Mouse (Mus musculus) CD4-positive, CD25-positive, alpha-beta regulatory T cell, adult 9 weeks (primary cell): ENCODE data around the gene Ruvbl2. TPM values are rescaled to one million over a fixed set of nuclear protein-coding genes. Genes with fewer than 3 reads are reported as not detected.

Experiments
- polyA plus RNA-seq: library from polyadenylated mRNA; unstranded; fragments of 100-300 nt; shearing (Covaris generic); gene quantifications from one replicate; pipeline ENCODE4 v1.2.1, GENCODE M21; 2017

Ruvbl2 gene
- polyA plus RNA-seq, result 77.4 TPM

DNA sequence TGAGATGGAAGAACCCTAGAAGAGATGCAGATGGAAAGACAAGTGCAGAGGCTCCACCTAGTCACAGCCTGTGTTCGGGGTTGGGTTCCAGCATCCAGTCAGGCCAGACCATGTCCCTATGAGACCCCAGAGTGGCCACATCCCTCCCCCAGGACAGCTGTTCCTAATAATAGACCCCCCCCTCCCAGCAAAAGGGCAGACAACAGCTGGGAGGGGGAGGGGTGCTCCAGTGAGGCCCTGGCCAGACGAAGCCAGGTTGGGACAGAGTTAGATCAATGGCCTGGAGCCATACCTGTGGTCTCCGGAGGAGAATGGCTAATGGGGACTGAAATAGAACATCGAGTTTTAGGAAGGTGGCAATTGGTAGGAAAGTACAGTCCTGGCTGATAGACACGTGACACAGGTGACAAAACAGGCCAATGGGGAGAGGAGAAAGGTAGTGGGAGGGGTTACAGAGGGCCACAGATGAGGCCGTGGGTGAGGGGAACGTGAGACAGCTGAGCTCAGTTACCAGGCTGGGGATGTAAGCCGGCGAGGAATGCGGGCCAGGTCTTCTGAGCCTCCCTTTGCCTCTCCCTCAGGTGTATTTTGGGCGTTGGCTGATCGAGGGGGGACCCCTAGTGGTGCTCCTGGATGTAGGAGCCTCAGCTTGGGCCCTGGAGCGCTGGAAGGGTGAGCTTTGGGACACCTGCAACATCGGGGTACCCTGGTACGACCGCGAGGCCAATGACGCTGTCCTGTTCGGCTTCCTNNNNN is at the start of gene Ruvbl2:
Ruvbl2 (minus strand) TSS at position 576 of the 756 bp plus-strand sequence.

DNA sequence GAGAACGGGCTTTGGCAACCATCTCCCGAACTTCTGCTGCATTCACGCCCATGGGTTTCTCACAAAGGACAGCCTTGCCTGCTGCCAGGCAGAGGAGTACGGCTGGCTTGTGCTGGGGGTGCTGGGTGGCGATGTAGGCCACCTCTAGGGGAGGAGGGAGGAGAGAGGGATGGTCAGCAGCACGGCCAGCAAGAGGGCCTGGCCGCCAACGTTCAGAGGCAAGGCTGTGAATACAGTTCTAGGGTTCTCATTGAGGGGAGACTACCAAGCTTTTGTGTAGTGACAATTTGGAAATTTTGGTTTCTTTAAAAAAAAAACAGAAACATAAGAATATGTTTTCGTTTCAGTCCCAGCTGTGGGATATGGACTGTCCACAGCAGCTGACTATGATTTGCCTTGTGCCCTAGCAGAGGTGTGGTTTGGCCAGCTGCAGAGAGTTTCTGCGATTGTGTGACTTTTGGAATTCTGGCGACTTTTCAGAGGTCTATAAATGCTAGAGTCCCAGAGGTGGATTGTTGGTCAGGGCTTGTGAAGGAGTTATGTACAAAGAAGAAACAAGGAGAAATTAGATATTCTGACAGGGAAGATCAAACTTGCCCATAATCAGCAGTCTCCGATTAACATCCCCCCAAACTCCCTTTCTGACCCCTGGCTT is 49.0 kb upstream of the Ruvbl2 start, which contains the start of gene Gm45808:
Gm45808 (minus strand) TSS at position 51 of the 655 bp plus-strand sequence.

DNA sequence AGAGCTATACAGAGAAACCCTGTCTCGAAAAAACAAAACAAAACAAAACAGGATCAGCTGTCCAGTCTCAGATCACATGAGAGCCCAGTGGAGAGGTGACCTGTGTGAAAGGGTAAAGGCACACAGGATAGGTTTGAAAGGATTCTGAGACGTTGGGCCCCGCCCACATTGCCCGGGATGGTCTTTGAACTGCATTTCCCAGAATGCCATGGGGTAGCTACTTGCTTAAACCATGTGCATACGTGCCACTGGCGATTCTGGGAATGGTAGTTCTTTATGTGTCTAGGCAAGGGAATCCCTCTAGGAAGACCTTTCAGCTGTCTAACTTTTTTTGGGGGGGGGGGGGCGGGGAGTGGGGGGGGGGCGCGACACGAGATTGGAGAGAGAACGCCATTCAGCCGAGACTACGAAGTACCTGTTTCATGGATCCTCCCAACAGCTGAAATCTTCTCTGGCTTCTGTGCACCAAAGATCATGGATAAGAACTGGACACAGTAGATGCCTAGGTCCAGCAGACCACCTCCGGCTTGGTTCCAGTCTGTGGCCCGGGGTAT is 43.6 kb upstream of the Ruvbl2 start, which contains the start of gene Tulp2:
Tulp2 (plus strand) TSS at position 504 of the 554 bp plus-strand sequence.

DNA sequence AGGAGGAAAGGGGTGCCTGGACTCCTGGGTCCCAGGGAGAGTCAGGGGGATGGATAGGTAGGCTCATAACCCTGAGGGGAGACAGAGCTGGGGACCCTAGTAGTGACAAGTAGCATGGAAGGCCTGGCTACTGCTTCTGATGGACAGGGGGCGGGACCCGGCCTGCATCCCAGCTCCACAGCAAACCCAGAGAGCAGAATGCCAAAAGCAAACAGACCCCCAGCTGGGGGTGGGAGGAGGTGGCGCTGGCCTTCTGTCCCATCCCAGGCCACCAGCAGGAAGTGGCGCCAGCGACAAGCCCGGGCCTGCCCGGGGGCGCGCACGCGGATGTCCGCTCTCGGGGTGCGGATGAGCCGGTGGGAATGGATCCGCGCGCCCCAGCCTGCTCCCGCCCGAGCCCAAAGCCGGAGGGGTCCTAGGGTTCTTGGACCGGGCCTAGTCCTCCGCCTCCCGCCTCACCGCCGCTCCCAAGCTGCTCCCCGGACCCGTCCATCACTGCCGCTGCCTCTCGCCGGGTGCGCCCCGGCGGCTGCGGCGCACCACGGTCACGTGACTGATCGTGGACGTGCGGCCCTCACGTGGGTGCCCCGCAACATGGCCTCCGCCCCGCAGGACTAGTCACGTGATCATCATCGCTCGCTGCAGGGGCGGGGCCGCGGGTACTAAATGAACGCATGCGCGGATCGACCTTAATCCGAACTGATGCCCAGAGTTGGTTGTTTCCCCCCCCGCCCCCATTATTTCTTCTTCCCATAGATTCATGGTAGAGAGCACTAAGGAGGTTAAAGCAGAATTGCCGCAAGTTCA is 28.6 kb upstream of the Ruvbl2 start, which contains the start of gene Bax:
Bax (minus strand) TSS at position 616 of the 807 bp plus-strand sequence.

DNA sequence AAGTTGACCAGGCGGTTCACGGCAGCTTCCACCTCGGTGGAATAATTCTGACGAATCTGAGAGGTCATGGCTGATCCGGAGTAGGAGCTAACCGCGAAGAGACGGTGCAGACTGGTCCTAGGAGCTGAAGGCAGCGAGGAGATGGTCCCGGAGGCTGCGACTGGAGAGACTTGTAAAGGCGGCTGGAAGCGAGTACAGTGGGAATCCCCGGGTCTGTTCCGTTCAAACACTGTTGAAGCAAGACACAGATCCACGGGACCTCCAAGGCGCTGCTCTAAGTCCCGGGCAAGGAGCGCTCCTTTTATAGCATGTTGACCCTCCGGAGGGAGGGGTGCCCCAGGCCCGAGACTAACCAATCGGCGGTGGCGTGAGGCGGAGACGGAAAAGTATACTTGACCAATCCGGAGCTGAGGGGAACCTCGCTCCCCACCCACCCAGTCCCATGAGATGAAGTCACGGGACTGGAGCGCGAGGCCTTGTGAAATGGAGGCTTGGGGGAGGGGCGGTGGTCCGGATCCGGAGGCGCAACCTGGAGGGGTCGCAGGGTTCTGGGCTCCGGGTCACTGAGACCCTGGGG is 21.8 kb upstream of the Ruvbl2 start, which contains the start of gene Ftl1:
Ftl1 (minus strand) TSS at position 321 of the 577 bp plus-strand sequence.

DNA sequence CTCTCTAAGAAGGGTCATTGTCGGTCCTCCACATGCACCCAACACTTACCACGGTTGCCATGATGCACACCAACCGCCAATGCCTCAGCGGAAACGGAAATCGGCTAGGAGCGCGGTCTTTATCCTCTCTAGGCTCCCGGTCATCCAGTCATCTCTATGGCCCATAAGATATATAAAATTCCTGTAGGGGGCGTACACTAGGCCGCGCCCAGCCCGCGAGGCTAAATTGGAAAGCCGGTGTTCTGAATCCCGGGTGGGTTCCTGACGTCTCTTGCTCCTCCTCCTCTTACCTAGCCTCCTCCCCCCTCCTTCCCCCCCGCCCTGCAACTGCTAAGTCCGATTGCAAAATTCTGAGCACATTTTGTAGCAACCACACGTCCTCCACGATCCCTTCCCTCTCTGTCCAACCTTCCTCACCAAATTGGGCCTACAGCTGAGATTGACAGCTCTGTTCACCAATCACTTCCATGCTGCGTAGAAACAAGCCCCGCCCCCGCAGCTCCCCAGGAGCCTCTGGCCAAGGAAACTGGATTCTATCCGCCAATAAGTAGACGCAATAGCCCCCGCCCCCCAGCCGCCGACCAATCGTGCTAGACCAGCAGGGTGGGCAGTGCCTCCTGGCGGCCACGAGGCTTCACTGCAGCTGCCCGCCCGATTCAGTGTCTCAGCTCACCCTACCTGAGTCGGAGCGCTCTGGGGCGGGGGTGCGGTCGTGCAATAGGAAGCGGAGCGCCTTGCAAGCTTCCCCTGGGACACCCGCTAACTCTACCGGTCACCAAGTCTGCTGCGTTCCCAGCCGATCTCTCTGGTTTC is 3.5 kb downstream of the Ruvbl2 start, which contains the start of gene Gys1:
Gys1 (plus strand) TSS at position 642 of the 813 bp plus-strand sequence.

DNA sequence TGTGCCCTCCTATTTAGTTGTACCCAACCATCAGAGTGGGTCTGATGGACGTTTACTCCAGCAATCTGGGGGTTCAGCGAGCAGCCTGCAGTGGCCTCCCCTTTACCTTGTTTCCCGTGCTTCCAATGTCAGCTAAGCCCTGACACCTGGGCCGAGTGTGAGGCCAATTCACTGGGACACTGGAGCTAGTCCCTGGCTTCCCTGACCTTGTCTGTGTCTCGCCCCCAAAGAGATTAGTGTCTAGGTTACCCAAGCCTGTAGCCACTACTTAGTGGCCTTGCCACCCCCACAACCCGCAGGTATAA is 17.3 kb downstream of the Ruvbl2 start, which contains the start of gene Lhb:
Lhb (plus strand) TSS at position 206 of the 305 bp plus-strand sequence.

DNA sequence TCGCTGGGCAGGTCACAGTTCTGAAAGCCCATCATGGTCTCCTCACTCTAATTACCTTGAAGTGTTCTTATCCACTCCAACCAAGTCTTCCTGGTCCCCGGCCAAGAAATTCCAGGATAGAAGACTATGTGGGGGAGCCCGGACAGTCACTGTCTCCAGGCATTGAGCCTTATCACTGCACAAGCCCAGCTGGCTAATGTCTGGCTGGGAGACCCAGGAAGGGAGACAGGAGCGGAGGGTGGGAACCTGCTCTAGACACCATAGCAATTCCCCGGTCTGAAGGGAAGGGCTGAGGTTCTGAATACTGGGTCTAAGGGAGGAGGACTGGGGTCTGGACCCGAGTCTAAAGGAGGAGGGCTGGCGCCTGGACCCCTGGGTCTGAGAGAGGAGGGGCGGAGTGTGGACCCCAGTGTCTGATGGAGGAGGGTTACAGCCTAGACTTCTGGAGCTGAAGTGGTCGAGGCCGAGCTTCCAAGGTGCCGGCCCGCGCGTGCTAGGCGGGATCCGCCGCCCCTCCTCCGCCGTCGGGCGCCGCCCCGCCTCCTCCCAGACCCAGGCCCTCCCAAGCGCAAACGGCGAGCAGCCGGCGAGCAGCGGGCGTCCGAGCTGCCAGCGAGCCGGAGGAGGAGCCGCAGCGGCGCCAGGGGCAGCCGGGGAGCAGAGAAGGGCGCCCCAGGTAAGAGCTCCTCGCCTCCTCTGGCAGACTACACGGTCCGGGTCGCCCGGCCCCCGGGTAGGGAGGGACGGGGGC is 24.6 kb downstream of the Ruvbl2 start, which contains the start of gene Ntf5:
Ntf5 (plus strand) TSS at position 583 of the 751 bp plus-strand sequence.

DNA sequence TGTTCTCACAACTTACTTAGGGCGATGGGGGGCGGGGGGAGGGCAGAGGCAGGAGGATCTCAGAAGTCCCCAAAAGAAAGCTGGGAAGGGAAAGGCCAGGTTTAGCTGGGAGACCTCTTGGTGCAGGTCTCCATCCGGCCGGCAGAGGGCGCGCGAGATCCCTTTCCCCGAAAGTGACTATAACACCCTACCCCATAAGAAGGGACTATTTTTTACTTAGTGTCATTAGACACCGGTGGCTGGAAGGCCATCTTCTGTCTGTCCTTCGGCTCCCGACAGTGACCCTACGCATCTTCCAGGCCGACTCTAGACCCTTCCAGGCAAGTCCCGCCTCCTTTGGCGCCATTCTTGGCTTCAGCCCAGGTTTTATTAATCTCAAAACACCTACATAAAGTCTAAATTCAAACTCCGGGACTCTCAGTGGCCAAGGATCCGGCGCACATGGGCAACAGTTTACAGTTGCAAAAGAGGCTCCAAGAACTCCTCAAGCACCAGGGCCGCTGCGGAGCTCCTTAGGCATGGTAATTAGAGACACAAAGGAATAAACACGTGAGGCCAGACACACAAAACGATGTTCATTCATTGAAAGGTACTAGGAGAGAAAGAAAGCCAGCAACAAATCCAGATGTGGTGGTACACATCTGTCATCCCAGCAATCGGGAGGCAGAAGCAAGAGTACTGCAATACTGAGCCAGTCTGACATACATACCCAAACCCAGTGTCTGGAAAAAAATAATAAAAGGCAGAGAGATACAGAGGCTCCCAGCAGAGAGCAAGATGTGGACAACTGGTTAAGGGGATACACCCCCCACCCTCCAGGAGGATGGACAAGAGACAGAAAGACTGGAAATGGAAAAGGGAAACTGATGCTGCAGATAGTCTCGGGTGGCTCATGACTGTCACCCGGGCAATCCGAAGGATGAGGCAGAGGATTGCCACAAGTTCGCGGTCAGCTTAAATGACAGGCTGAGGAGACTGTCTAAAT is 32.5 kb downstream of the Ruvbl2 start, which contains the start of gene Kcna7:
Kcna7 (plus strand) TSS at position 563 of the 985 bp plus-strand sequence.

DNA sequence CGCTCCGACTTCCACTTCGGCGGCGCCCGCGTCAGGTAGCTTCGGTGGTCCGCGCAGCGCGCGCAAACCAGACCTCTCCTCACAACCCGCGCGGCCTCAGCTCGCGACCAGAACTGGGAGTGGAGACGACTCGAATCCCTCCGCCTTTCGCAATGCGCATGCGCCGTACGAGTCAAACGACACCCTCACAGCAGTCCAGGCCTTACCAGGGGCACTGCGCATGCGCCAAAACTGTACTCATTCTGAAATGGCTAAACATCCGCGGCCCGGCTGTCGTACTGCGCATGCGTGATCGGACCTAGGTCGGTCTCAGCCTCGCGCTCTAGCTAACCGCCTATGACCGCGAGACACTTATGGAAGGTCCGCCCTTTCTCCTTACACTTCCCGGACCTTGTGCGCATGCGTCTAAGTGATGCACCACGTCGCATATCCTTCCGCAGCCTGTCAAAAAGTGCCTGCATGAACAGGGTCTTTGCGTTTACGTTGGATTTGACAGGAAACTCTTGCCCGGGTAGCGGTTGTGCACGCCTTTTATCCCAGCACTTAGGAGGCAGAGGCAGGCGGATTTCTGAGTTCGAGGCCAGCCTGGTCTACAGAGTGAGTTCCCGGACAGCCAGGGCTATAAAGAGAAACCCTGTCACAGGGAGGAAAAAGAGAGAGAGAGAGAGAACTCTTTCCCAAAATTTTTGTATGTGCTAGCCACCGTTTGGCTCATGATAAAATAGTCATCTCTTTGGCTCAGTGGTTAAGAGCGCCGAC is 42.1 kb downstream of the Ruvbl2 start, which contains the start of gene Snrnp70:
Snrnp70 (minus strand) TSS at position 165 of the 759 bp plus-strand sequence.

Other genes with a start within 250 kb of the Ruvbl2 start
- gene Ccdc155, start 233.2 kb downstream of the Ruvbl2 start, polyA plus RNA-seq, result 0.32 TPM
- gene Dkkl1, start 225.9 kb downstream of the Ruvbl2 start, polyA plus RNA-seq, result 16.0 TPM
- gene Tead2, start 222.3 kb downstream of the Ruvbl2 start, polyA plus RNA-seq, result 2.9 TPM
- gene Cd37, start 199.0 kb downstream of the Ruvbl2 start, polyA plus RNA-seq, result 598 TPM
- not detected for gene Slc6a16, start 197.0 kb downstream of the Ruvbl2 start, polyA plus RNA-seq
- gene Slc6a21, start 160.6 kb downstream of the Ruvbl2 start, polyA plus RNA-seq, result not detected
- 16.3 TPM for gene Trpm4, start 104.3 kb downstream of the Ruvbl2 start, polyA plus RNA-seq
- not detected for gene Hrc, start 102.8 kb downstream of the Ruvbl2 start, polyA plus RNA-seq
- not detected for gene Ppfia3, start 71.1 kb downstream of the Ruvbl2 start, polyA plus RNA-seq
- gene Lin7b, start 67.5 kb downstream of the Ruvbl2 start, polyA plus RNA-seq, result not detected
- gene Snrnp70, start 42.4 kb downstream of the Ruvbl2 start, polyA plus RNA-seq, result 241 TPM
- not detected for gene Kcna7, start 32.4 kb downstream of the Ruvbl2 start, polyA plus RNA-seq
- gene Ntf5, start 24.4 kb downstream of the Ruvbl2 start, polyA plus RNA-seq, result 0.41 TPM
- gene Lhb, start 17.3 kb downstream of the Ruvbl2 start, polyA plus RNA-seq, result not detected
- 16.5 TPM for gene Gys1, start 3.3 kb downstream of the Ruvbl2 start, polyA plus RNA-seq
- gene Ftl1, start 21.8 kb upstream of the Ruvbl2 start, polyA plus RNA-seq, result 2,511 TPM
- gene Bax, start 28.8 kb upstream of the Ruvbl2 start, polyA plus RNA-seq, result 228 TPM
- gene Tulp2, start 43.8 kb upstream of the Ruvbl2 start, polyA plus RNA-seq, result 1.4 TPM
- gene Gm45808, start 48.7 kb upstream of the Ruvbl2 start, polyA plus RNA-seq, result 0.68 TPM
- 0.88 TPM for gene Dhdh, start 50.7 kb upstream of the Ruvbl2 start, polyA plus RNA-seq
- 262 TPM for gene Nucb1, start 72.3 kb upstream of the Ruvbl2 start, polyA plus RNA-seq
- 74.3 TPM for gene Ppp1r15a, start 88.2 kb upstream of the Ruvbl2 start, polyA plus RNA-seq
- 1.0 TPM for gene Plekha4, start 88.2 kb upstream of the Ruvbl2 start, polyA plus RNA-seq
- 1.2 TPM for gene Hsd17b14, start 116.8 kb upstream of the Ruvbl2 start, polyA plus RNA-seq
- 84.3 TPM for gene Bcat2, start 132.1 kb upstream of the Ruvbl2 start, polyA plus RNA-seq
- not detected for gene Fgf21, start 177.4 kb upstream of the Ruvbl2 start, polyA plus RNA-seq
- not detected for gene Fut1, start 179.2 kb upstream of the Ruvbl2 start, polyA plus RNA-seq
- gene Izumo1, start 183.7 kb upstream of the Ruvbl2 start, polyA plus RNA-seq, result not detected
- gene Rasip1, start 189.4 kb upstream of the Ruvbl2 start, polyA plus RNA-seq, result 0.51 TPM
- 1.3 TPM for gene Mamstr, start 201.9 kb upstream of the Ruvbl2 start, polyA plus RNA-seq
- gene Fut2, start 228.3 kb upstream of the Ruvbl2 start, polyA plus RNA-seq, result 0.25 TPM
- not detected for gene Ntn5, start 245.9 kb upstream of the Ruvbl2 start, polyA plus RNA-seq